Mouse (Mus musculus) heart, embryonic 16.5 days (tissue): ENCODE measurements around the gene Higd1a. TPM values are rescaled to one million over a fixed set of nuclear protein-coding genes. Genes with fewer than 3 reads are reported as not detected.

ENCODE experiments used
- ATAC-seq: fragments of 200-750 bp; cut with Nextera tagmentation; replicated peaks from 2 replicates; pipeline ENCODE4 v1.8.0; 2017; ENCODE audit warnings: moderate number of reproducible peaks; ENCODE audit not compliant: insufficient read depth, low FRiP score; ENCODE audit errors: extremely low read depth
- H3K27ac ChIP-seq: fragments of 300-500 bp; sonication (generic); 2 replicates; pipeline ENCODE4 v1.5.1; 2014; ENCODE audit warnings: mild to moderate bottlenecking, low read length, control low read depth, moderate library complexity
- H3K27me3 ChIP-seq: fragments of 300-500 bp; sonication (generic); 2 replicates; pipeline ENCODE4 v1.6.1; 2014; ENCODE audit warnings: low read length, mixed read lengths; ENCODE audit not compliant: control insufficient read depth, insufficient read depth
- H3K36me3 ChIP-seq: fragments of 300-500 bp; sonication (generic); 2 replicates; pipeline ENCODE4 v1.6.1; 2014; ENCODE audit not compliant: control insufficient read depth, insufficient read depth
- H3K4me1 ChIP-seq: fragments of 300-500 bp; sonication (generic); 2 replicates; pipeline ENCODE4 v1.6.1; 2014; ENCODE audit warnings: low read length, mixed read lengths; ENCODE audit not compliant: control insufficient read depth, insufficient read depth
- H3K4me2 ChIP-seq: fragments of 300-500 bp; sonication (generic); 2 replicates; pipeline ENCODE4 v1.6.1; 2014; ENCODE audit warnings: low read depth, mild to moderate bottlenecking, control low read depth, low read length
- H3K4me3 ChIP-seq: fragments of 300-500 bp; sonication (generic); 2 replicates; pipeline ENCODE4 v1.5.1; 2014; ENCODE audit warnings: mild to moderate bottlenecking, control low read depth, low read length
- H3K9ac ChIP-seq: fragments of 300-500 bp; sonication (generic); 2 replicates; pipeline ENCODE4 v1.6.1; 2014; ENCODE audit warnings: low read length, control low read depth
- H3K9me3 ChIP-seq: fragments of 300-500 bp; sonication (generic); replicated peaks from 2 replicates; pipeline ENCODE4 v1.6.1; 2016; ENCODE audit warnings: low read length; ENCODE audit not compliant: control insufficient read depth
- WGBS: fragments of 180-500 bp; shearing (Covaris S2); extraction: QIAGEN DNeasy Blood & Tissue Kit; methylation state at CpG from one replicate; pipeline ENCODE4 v1.1.7; 2014; 5-methylcytosine and 5-hydroxymethylcytosine counted together
- polyA plus RNA-seq: library from polyadenylated mRNA; unstranded; fragments of >200 nt; fragmentation: Nextera tagmentation; extraction: Ambion mirVana; gene quantifications from 2 replicates; pipeline ENCODE4 v1.2.1, GENCODE M21; 2015

The Higd1a gene
- polyA plus RNA-seq, 1 experiment from 2014 or later, result 214 TPM

GRCm38 (mm10) chr9:121847842-121848241, 10.3 kb downstream of the Higd1a start:
- no peaks in the 10 kb centered on the region for H3K4me1 ChIP-seq
- H3K27ac ChIP-seq, result no peak overlapping the region
- peaks cover 18% of the 10 kb centered on the region for H3K36me3 ChIP-seq
- peaks cover 6% of the 10 kb centered on the region for H3K9me3 ChIP-seq
- no peak for ATAC-seq
- no peak overlapping the region for H3K4me3 ChIP-seq
- WGBS, result 71% methylated on average over 5 of the region's 5 CpGs
- no peaks in the 10 kb centered on the region for H3K27me3 ChIP-seq
- H3K9ac ChIP-seq, result no peak overlapping the region
- no peak overlapping the region for H3K4me2 ChIP-seq

DNA sequence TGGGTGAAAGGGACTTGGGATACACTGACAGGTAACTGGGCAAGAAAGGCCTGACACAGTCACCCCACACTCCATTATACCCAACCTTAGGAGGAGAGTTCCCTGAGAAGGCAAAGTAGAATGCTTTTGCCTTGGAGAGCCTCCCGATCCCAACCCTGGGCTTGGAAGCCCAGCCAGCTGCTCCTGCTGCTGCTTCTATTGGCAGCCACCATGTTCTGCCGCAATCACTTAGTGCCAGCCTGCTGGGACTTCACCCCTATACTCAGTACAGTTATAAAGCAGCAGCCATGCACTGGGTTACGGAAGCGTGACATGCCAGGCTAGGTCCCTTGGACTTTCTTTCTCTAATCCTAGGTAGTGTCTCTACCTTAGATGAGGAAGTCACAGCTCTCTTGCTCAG, 11.0 kb downstream of the Higd1a start:
- H3K36me3 ChIP-seq, result peaks cover 18% of the 10 kb centered on the region

DNA sequence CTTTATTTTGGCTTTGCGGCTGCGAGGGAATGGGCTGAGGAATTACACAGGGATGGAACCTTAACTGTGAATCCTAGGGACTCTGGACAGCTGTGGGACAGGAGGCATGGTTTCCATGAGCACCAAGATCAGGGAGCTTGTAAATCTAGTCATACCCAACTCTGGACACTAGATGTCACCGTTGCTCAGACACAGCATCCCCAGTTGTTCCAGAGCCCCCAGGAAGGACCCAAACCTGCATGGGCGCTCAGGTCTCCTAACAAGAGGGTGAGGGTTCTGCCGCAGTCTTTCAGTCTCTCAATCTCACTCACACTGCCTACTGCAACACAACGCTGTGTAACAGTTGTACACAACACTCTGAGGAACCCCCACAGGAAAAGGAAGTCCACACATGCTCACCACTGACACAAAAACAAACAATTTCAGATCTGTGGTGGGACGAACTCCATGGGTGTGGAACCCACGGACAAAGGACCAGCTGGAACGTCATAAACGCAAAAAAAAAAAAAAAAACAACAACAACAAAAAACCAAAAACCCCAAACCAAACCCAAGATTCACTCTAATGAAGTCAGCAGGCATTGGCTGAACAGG, 11.5 kb downstream of the Higd1a start:
- Histone ChIP-seq H3K27me3 (no peaks in the 10 kb centered on the region), H3K27ac (no peak overlapping the region), H3K36me3 (peaks cover 16% of the 10 kb centered on the region; the same call in 1 of the 2 replicates), H3K4me3 (no peak overlapping the region), H3K9ac (no peak overlapping the region), H3K9me3 (peaks cover 6% of the 10 kb centered on the region), H3K4me2 (no peak overlapping the region), H3K4me1 (no peaks in the 10 kb centered on the region)
- WGBS, result 42% methylated on average over 10 of the region's 10 CpGs
- ATAC-seq, result no peak

More for the DNA sequence above, 11.0 kb downstream of the Higd1a start:
- no peak overlapping the region for H3K27ac ChIP-seq
- H3K4me2 ChIP-seq, result no peak overlapping the region
- H3K4me1 ChIP-seq, result no peaks in the 10 kb centered on the region
- H3K9me3 ChIP-seq, result peaks cover 6% of the 10 kb centered on the region
- H3K27me3 ChIP-seq, result no peaks in the 10 kb centered on the region
- no peak overlapping the region for H3K4me3 ChIP-seq
- no peak overlapping the region for H3K9ac ChIP-seq
- 87% methylated on average over 4 of the region's 4 CpGs for WGBS
- ATAC-seq, result no peak

DNA sequence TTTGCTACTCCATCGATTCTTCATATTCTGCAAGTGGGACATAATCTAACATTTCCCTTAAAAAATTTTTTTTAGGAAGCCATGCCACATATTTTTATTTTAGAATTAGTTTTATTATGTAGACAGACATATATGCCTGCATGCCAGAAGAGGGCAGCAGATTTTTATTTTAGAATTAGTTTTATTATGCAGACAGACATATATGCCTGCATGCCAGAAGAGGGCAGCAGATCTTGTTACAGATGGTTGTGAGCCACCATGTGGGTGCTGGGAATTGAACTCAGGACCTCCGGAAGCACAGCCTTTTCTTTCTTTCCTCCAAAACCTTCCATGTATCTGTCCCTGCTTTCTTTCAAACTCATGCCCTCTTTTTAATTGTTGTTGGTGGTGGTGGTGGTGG, 15.2 kb downstream of the Higd1a start:
- ATAC-seq, result no peak
- H3K4me1 ChIP-seq, result no peaks in the 10 kb centered on the region
- H3K27ac ChIP-seq, result no peak overlapping the region
- H3K9me3 ChIP-seq, result peaks cover 6% of the 10 kb centered on the region
- H3K9ac ChIP-seq, result no peak overlapping the region
- 90% methylated on average over 2 of the region's 2 CpGs for WGBS
- no peaks in the 10 kb centered on the region for H3K36me3 ChIP-seq
- H3K4me2 ChIP-seq, result no peak overlapping the region
- H3K4me3 ChIP-seq, result no peak overlapping the region
- no peaks in the 10 kb centered on the region for H3K27me3 ChIP-seq

DNA sequence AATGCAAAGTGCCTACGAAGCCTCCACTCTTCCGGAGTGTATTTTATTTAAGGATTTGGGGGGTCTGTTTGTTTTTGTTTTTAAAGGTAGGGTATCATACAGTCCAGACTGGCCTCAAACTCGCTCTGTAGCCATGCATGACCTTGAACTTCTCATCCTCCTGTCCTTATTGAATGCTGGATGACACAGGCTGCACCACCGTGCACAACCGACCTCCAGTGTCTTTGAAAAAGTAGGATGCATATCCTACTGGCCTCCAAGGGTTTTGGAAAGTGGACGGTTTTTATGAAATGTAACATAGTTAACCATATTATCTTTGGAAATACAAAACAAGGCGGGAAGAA, 18.6 kb downstream of the Higd1a start:
- H3K36me3 ChIP-seq, result no peaks in the 10 kb centered on the region
- 36% methylated on average over 7 of the region's 7 CpGs for WGBS
- H3K27ac ChIP-seq, result no peak overlapping the region

GRCm38 (mm10) chr9:121838829-121839621, 19.1 kb downstream of the Higd1a start, which contains the start of gene Ccdc13:
Gene Ccdc13 (minus strand): TSS chr9:121839461.
- Histone ChIP-seq H3K9me3 (peaks cover 9% of the 10 kb centered on the region), H3K4me1 (no peaks in the 10 kb centered on the region), H3K4me3 (peak within 1 kb of the TSS; percentile 61), H3K4me2 (peak within 1 kb of the TSS; percentile 96), H3K27ac (no peak within 1 kb of the TSS), H3K36me3 (no peaks in the 10 kb centered on the region), H3K27me3 (no peaks in the 10 kb centered on the region), H3K9ac (peak within 1 kb of the TSS; percentile 67)
- ATAC-seq, result peak; percentile 68
- 6% methylated on average over 61 of the region's 61 CpGs for WGBS

More for the DNA sequence above, 18.6 kb downstream of the Higd1a start:
- H3K9ac ChIP-seq, result peak overlapping the region; percentile 67
- H3K4me2 ChIP-seq, result peak overlapping the region; percentile 96
- H3K4me1 ChIP-seq, result no peaks in the 10 kb centered on the region
- no peak for ATAC-seq
- no peaks in the 10 kb centered on the region for H3K27me3 ChIP-seq
- peaks cover 9% of the 10 kb centered on the region for H3K9me3 ChIP-seq
- peak overlapping the region; percentile 61 for H3K4me3 ChIP-seq

DNA sequence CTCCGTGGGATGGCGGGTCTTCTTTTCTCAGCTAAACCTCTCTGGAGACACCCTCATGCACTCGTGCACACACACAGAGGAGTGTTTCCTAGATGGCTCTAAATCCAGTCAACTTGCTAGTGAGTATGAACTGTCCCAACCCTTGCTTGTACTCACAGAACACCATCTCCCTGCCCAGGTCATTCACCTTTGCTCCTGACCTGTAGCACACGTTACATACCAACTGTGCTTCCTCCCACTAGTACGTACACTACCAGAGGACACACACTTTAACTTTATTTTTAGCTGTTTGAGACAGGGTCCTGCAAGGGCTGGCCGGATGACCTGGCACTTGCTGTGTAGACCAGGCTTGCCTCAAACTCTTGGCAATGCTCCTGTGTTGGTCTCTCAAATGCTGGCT, 20.2 kb downstream of the Higd1a start:
- Histone ChIP-seq H3K4me1 (no peaks in the 10 kb centered on the region), H3K36me3 (no peaks in the 10 kb centered on the region), H3K4me3 (no peak overlapping the region), H3K4me2 (no peak overlapping the region), H3K9ac (no peak overlapping the region), H3K27ac (no peak overlapping the region), H3K9me3 (peaks cover 4% of the 10 kb centered on the region), H3K27me3 (no peaks in the 10 kb centered on the region)
- ATAC-seq, result no peak
- WGBS, result 80% methylated on average over 6 of the region's 6 CpGs

- Histone ChIP-seq H3K4me3 (no peak overlapping the region), H3K4me1 (no peaks in the 10 kb centered on the region), H3K36me3 (no peaks in the 10 kb centered on the region), H3K9me3 (peaks cover 3% of the 10 kb centered on the region), H3K27me3 (no peaks in the 10 kb centered on the region), H3K27ac (no peak overlapping the region), H3K4me2 (no peak overlapping the region), H3K9ac (no peak overlapping the region)
- no peak for ATAC-seq
- WGBS, result 70% methylated on average over 11 of the region's 11 CpGs
These were observed 24.3 kb downstream of the Higd1a start for GRCm38 (mm10) chr9:121833825-121834224.

- ATAC-seq, result no peak; the same call in 1 of the 2 replicates
- no peaks in the 10 kb centered on the region for H3K36me3 ChIP-seq
- no peaks in the 10 kb centered on the region for H3K4me1 ChIP-seq
- no peak overlapping the region for H3K4me2 ChIP-seq
- H3K4me3 ChIP-seq, result no peak overlapping the region
- no peaks in the 10 kb centered on the region for H3K27me3 ChIP-seq
- H3K9ac ChIP-seq, result no peak overlapping the region
- WGBS, result 20% methylated on average over 6 of the region's 6 CpGs
- H3K27ac ChIP-seq, result no peak overlapping the region
- H3K9me3 ChIP-seq, result peaks cover 3% of the 10 kb centered on the region
These were observed 27.2 kb downstream of the Higd1a start for GRCm38 (mm10) chr9:121830956-121831293.
